Mouse (Mus musculus) midbrain, embryonic 12.5 days (tissue): Measurements from ENCODE around the gene Pgpep1l. TPM values are rescaled to one million over a fixed set of nuclear protein-coding genes. Genes with fewer than 3 reads are reported as not detected.
A peak's percentile ranks its signal among the peaks of the same experiment; 100 is the strongest.

Source experiments
- ATAC-seq: fragments of 200-750 bp; cut with Nextera tagmentation; 2 replicates; pipeline ENCODE4 v1.8.0; 2017; ENCODE audit warnings: low read depth, moderate TSS enrichment, moderate library complexity; ENCODE audit not compliant: low FRiP score
- H3K27ac ChIP-seq: fragments of 300-500 bp; sonication (generic); replicated peaks from 2 replicates; pipeline ENCODE4 v1.5.1; 2016; ENCODE audit warnings: mild to moderate bottlenecking
- H3K27me3 ChIP-seq: fragments of 300-500 bp; sonication (generic); 2 replicates; pipeline ENCODE4 v1.6.1; 2016; ENCODE audit warnings: mild to moderate bottlenecking
- H3K36me3 ChIP-seq: fragments of 300-500 bp; sonication (generic); 2 replicates; pipeline ENCODE4 v1.6.1; 2016
- H3K4me1 ChIP-seq: fragments of 300-500 bp; sonication (generic); 2 replicates; pipeline ENCODE4 v1.6.1; 2016
- H3K4me2 ChIP-seq: fragments of 300-500 bp; sonication (generic); replicated peaks from 2 replicates; pipeline ENCODE4 v1.6.1; 2016; ENCODE audit warnings: mild to moderate bottlenecking, moderate library complexity
- H3K4me3 ChIP-seq: fragments of 300-500 bp; sonication (generic); 2 replicates; pipeline ENCODE4 v1.5.1; 2016; ENCODE audit warnings: mild to moderate bottlenecking
- H3K9ac ChIP-seq: fragments of 300-500 bp; sonication (generic); replicated peaks from 2 replicates; pipeline ENCODE4 v1.6.1; 2016; ENCODE audit warnings: mild to moderate bottlenecking, moderate library complexity
- H3K9me3 ChIP-seq: fragments of 300-500 bp; sonication (generic); 2 replicates; pipeline ENCODE4 v1.6.1; 2016; ENCODE audit warnings: mild to moderate bottlenecking
- WGBS: fragments of 180-500 bp; shearing (Covaris S2); methylation state at CpG from one replicate; pipeline ENCODE4 v1.1.7; 2016; 5-methylcytosine and 5-hydroxymethylcytosine counted together
- polyA plus RNA-seq: library from polyadenylated mRNA; unstranded; fragments of >200 nt; fragmentation: Nextera tagmentation; extraction: Ambion mirVana; gene quantifications from 2 replicates; pipeline ENCODE4 v1.2.1, GENCODE M21; 2016

Gene Pgpep1l
- polyA plus RNA-seq, 1 experiment from 2014 or later: not detected

GRCm38 (mm10) chr7:68271816-68272215 lies 7.8 kb upstream of the Pgpep1l start:
- Histone ChIP-seq H3K4me3 (no peak overlapping the region), H3K36me3 (no peaks in the 10 kb centered on the region), H3K4me1 (peaks cover 9% of the 10 kb centered on the region), H3K9me3 (no peaks in the 10 kb centered on the region), H3K27me3 (peaks cover 14% of the 10 kb centered on the region), H3K9ac (no peak overlapping the region), H3K4me2 (no peak overlapping the region), H3K27ac (no peak overlapping the region)
- no peak for ATAC-seq
- 89% methylated on average over 6 of the region's 6 CpGs for WGBS

DNA sequence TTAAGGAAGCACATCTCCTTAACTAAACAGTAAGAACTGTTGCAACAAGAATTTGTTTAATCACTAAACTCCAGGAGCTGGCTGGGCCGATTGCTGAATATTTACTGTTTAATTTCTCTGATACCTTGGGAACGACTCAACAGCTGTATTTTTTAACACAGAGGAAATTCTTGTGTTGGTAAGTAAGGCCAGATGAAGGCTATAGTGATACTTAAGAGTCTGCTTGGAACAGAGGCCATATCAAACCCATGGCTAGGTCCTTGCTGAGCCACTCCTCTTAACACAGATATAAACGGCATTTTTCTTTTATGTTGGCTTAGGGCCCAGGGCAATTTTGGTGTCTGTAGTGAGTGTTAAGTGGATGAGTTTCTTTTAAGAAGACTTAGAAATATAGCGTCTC lies 6.5 kb upstream of the Pgpep1l start:
- Histone ChIP-seq H3K4me2 (no peak overlapping the region), H3K36me3 (no peaks in the 10 kb centered on the region), H3K4me3 (no peak overlapping the region), H3K27me3 (peaks cover 9% of the 10 kb centered on the region; the same call in 1 of the 2 replicates), H3K4me1 (peaks cover under 1% of the 10 kb centered on the region; the same call in 1 of the 2 replicates), H3K9ac (no peak overlapping the region), H3K9me3 (no peaks in the 10 kb centered on the region), H3K27ac (no peak overlapping the region)
- ATAC-seq: no peak
- WGBS: 78% methylated on average over 4 of the region's 4 CpGs

DNA sequence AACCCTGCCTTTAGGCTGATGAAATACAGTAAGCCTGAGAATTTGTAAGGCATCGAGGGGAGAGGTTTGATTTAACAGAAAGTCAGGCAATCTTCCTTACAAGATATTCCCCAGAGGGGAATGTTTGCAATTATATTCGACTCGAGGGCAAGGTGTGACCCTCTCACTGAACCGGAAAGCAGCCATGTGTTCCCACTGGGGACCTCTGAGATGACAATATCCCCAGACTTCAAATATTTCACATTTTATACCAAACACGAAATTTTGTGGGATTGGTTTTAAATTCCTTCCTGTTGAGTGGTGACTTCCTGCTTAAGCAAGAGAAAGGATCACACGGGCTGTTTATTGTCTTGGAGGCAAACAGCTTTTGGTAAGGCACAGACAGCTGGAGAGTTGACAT lies 2.7 kb upstream of the Pgpep1l start:
- Histone ChIP-seq H3K4me2 (no peak overlapping the region), H3K9ac (no peak overlapping the region), H3K9me3 (no peaks in the 10 kb centered on the region), H3K27me3 (peaks cover 23% of the 10 kb centered on the region), H3K36me3 (no peaks in the 10 kb centered on the region), H3K4me1 (peaks cover 10% of the 10 kb centered on the region; the same call in 1 of the 2 replicates), H3K27ac (no peak overlapping the region), H3K4me3 (no peak overlapping the region)
- no peak for ATAC-seq
- 46% methylated on average over 6 of the region's 6 CpGs for WGBS

DNA sequence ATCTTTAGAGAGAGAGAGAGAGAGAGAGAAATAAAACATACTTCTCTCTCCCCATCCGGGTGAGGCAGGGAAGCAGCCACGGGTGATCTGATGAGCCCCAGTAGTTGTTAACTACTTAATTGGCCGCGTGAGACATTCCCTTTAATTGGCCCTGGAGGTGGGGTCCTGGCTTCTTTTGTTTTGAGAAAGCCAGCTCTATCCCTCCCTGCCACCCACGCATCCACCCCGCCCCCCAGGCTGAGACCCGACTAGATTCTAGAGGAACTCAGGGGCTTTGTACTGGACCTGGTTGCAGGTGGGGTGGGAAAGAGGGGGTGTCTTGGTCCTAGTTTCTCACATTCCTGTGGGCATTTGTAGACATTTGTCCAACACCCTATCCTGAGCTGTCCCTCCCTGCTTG lies 1.4 kb upstream of the Pgpep1l start:
- 27% methylated on average over 7 of the region's 7 CpGs for WGBS
- no peaks in the 10 kb centered on the region; the same call in 1 of the 2 replicates for H3K9me3 ChIP-seq
- no peaks in the 10 kb centered on the region for H3K36me3 ChIP-seq
- no peak overlapping the region for H3K9ac ChIP-seq
- peaks cover 23% of the 10 kb centered on the region for H3K27me3 ChIP-seq
- no peak for ATAC-seq
- H3K27ac ChIP-seq: no peak overlapping the region
- no peak overlapping the region for H3K4me3 ChIP-seq
- peaks cover 10% of the 10 kb centered on the region; the same call in 1 of the 2 replicates for H3K4me1 ChIP-seq
- H3K4me2 ChIP-seq: no peak overlapping the region

DNA sequence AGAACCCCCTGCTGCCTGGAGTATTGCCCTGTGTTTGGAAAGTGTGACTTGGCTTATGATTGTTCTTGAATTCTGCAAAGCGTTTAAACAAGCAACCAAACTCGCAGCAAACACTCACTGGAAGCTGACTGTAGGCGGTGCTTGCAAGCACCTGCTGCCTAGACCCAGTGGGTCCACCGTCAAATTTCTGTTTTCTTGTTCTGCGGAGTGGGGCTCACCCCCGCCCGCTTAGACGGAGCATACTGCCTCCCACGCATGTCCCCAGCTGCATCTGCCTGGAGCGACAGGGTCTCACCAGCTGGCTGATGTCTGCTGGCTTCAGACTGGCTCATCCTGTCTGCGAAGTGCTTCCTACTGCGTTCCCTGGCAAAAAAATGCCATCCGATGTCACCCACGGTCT lies 498 bp upstream of the Pgpep1l start:
- Histone ChIP-seq H3K4me1 (peaks cover 10% of the 10 kb centered on the region; the same call in 1 of the 2 replicates), H3K4me2 (peak overlapping the region; percentile 49), H3K9ac (no peak overlapping the region), H3K9me3 (no peaks in the 10 kb centered on the region; the same call in 1 of the 2 replicates), H3K27ac (no peak overlapping the region), H3K27me3 (peaks cover 23% of the 10 kb centered on the region), H3K4me3 (no peak overlapping the region), H3K36me3 (no peaks in the 10 kb centered on the region)
- no peak for ATAC-seq
- 32% methylated on average over 14 of the region's 14 CpGs for WGBS

GRCm38 (mm10) chr7:68263346-68264027 lies 546 bp downstream of the Pgpep1l start:
- H3K9me3 ChIP-seq: no peaks in the 10 kb centered on the region; the same call in 1 of the 2 replicates
- H3K27me3 ChIP-seq: peaks cover 23% of the 10 kb centered on the region
- WGBS: 51% methylated on average over 8 of the region's 8 CpGs
- 0 out of 2 replicates have a peak, but pooled peaks have one; percentile 12 for ATAC-seq
- peaks cover 10% of the 10 kb centered on the region; the same call in 1 of the 2 replicates for H3K4me1 ChIP-seq
- no peak overlapping the region for H3K9ac ChIP-seq
- no peak overlapping the region for H3K27ac ChIP-seq
- H3K4me2 ChIP-seq: peak overlapping the region; percentile 49
- no peaks in the 10 kb centered on the region for H3K36me3 ChIP-seq
- peak overlapping the region; percentile 25 for H3K4me3 ChIP-seq

DNA sequence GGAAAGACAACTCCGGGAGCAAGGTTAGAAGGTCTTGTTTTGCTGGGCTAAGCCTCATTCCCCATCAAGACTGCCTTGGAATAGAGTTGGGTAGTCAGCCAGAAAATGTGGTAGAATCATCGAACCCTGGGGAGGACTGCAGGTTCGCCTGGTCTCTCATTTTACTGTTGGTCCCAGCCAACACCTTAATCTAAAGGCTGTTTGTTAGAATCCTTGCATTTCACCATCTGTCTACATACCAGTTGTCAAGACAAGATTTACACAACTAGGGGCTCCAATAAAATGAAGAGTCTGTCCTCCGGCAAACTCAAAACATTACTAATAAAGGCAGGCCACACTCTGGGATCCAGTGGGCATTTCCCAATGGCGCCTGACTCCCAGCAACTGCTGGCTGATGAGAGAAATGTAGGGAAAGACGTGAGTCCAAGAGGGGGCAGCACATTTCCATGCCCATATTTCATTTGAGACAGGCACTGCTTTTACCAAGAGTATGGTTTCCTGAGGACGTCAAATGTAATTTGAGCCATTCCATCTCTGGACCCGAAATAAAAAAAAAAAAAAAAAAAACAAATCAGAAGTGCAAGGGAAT lies 1.3 kb downstream of the Pgpep1l start:
- no peaks in the 10 kb centered on the region for H3K36me3 ChIP-seq
- no peak overlapping the region for H3K4me2 ChIP-seq
- no peak overlapping the region for H3K9ac ChIP-seq
- WGBS: 76% methylated on average over 8 of the region's 8 CpGs
- H3K9me3 ChIP-seq: no peaks in the 10 kb centered on the region; the same call in 1 of the 2 replicates
- peaks cover 10% of the 10 kb centered on the region; the same call in 1 of the 2 replicates for H3K4me1 ChIP-seq
- ATAC-seq: no peak
- H3K27me3 ChIP-seq: peaks cover 23% of the 10 kb centered on the region
- no peak overlapping the region for H3K27ac ChIP-seq
- H3K4me3 ChIP-seq: no peak overlapping the region

- 78% methylated on average over 6 of the region's 6 CpGs for WGBS
- Histone ChIP-seq H3K27me3 (peaks cover 13% of the 10 kb centered on the region), H3K9me3 (no peaks in the 10 kb centered on the region; the same call in 1 of the 2 replicates), H3K36me3 (no peaks in the 10 kb centered on the region), H3K4me2 (no peak overlapping the region), H3K9ac (no peak overlapping the region), H3K4me1 (peaks cover 7% of the 10 kb centered on the region; the same call in 1 of the 2 replicates), H3K27ac (no peak overlapping the region), H3K4me3 (no peak overlapping the region)
- ATAC-seq: no peak
Measured at GRCm38 (mm10) chr7:68259523-68260081, 4.4 kb downstream of the Pgpep1l start.

- Histone ChIP-seq H3K27ac (no peak overlapping the region), H3K4me1 (no peaks in the 10 kb centered on the region), H3K9me3 (no peaks in the 10 kb centered on the region; the same call in 1 of the 2 replicates), H3K4me2 (no peak overlapping the region), H3K36me3 (no peaks in the 10 kb centered on the region), H3K9ac (no peak overlapping the region), H3K4me3 (no peak overlapping the region), H3K27me3 (peaks cover 3% of the 10 kb centered on the region)
- no peak for ATAC-seq
- 84% methylated on average over 17 of the region's 17 CpGs for WGBS
Measured at GRCm38 (mm10) chr7:68258326-68259150, 5.5 kb downstream of the Pgpep1l start.

- Histone ChIP-seq H3K4me3 (no peak overlapping the region), H3K27ac (no peak overlapping the region), H3K27me3 (no peaks in the 10 kb centered on the region), H3K4me1 (no peaks in the 10 kb centered on the region), H3K9ac (no peak overlapping the region), H3K4me2 (no peak overlapping the region), H3K36me3 (no peaks in the 10 kb centered on the region), H3K9me3 (no peaks in the 10 kb centered on the region; the same call in 1 of the 2 replicates)
- WGBS: 61% methylated on average over 2 of the region's 2 CpGs
- ATAC-seq: no peak
Measured at GRCm38 (mm10) chr7:68257767-68258166, 6.3 kb downstream of the Pgpep1l start.

- no peaks in the 10 kb centered on the region for H3K36me3 ChIP-seq
Measured at GRCm38 (mm10) chr7:68250902-68251301, 13.1 kb downstream of the Pgpep1l start.

More at GRCm38 (mm10) chr7:68250902-68251301, 13.1 kb downstream of the Pgpep1l start:
- Histone ChIP-seq H3K4me2 (no peak overlapping the region), H3K9me3 (peaks cover 3% of the 10 kb centered on the region; the same call in 1 of the 2 replicates), H3K27me3 (no peaks in the 10 kb centered on the region), H3K9ac (no peak overlapping the region), H3K27ac (no peak overlapping the region), H3K4me1 (no peaks in the 10 kb centered on the region), H3K4me3 (no peak overlapping the region)
- WGBS: 87% methylated on average over 3 of the region's 3 CpGs
- no peak for ATAC-seq
